Mouse (Mus musculus): Measurements from ENCODE around the gene Tmem246. TPM values are rescaled to one million over a fixed set of nuclear protein-coding genes. Genes with fewer than 3 reads are reported as not detected.

The Tmem246 gene
- 69.0 and 81.8 TPM in 2 replicates for polyA plus RNA-seq (2015; fragmentation: Nextera tagmentation; extraction: Ambion mirVana)

GRCm38 (mm10) chr4:49597183-49598100 lies at the start of gene Tmem246:
Tmem246 (minus strand) TSS chr4:49597876.

GRCm38 (mm10) chr4:49631319-49632138 lies 33.9 kb upstream of the Tmem246 start, which contains the start of gene Rnf20:
Rnf20 (plus strand) TSS chr4:49632006.

GRCm38 (mm10) chr4:49549383-49549782 lies 48.3 kb downstream of the Tmem246 start, which contains the start of gene Aldob:
Aldob (minus strand) TSS chr4:49549546.

Other genes starting within 250 kb of the Tmem246 start
- gene Acnat2, start 189.7 kb downstream of the Tmem246 start, polyA plus RNA-seq (2015; fragmentation: Nextera tagmentation; extraction: Ambion mirVana) = not detected in 2 replicates
- gene Acnat1, start 124.0 kb downstream of the Tmem246 start, polyA plus RNA-seq (2015; fragmentation: Nextera tagmentation; extraction: Ambion mirVana) = not detected in 2 replicates
- gene Baat, start 91.3 kb downstream of the Tmem246 start, polyA plus RNA-seq (2015; fragmentation: Nextera tagmentation; extraction: Ambion mirVana) = not detected in 2 replicates
- 32.8 and 41.5 TPM in 2 replicates for gene Mrpl50, start 76.8 kb downstream of the Tmem246 start, polyA plus RNA-seq (2015; fragmentation: Nextera tagmentation; extraction: Ambion mirVana)
- 2.6 and 2.7 TPM in 2 replicates for gene Zfp189, start 76.7 kb downstream of the Tmem246 start, polyA plus RNA-seq (2015; fragmentation: Nextera tagmentation; extraction: Ambion mirVana)
- 0.52 and 2.2 TPM in 2 replicates for gene Aldob, start 48.3 kb downstream of the Tmem246 start, polyA plus RNA-seq (2015; fragmentation: Nextera tagmentation; extraction: Ambion mirVana)
- 19.0 and 22.8 TPM in 2 replicates for gene Rnf20, start 34.1 kb upstream of the Tmem246 start, polyA plus RNA-seq (2015; fragmentation: Nextera tagmentation; extraction: Ambion mirVana)
- not detected in 2 replicates for gene Ppp3r2, start 84.1 kb upstream of the Tmem246 start, polyA plus RNA-seq (2015; fragmentation: Nextera tagmentation; extraction: Ambion mirVana)
- gene Grin3a, start 247.9 kb upstream of the Tmem246 start, polyA plus RNA-seq (2015; fragmentation: Nextera tagmentation; extraction: Ambion mirVana) = 0.12 and 0.28 TPM in 2 replicates

All from urinary bladder, postnatal 0 days (tissue).